Mouse (Mus musculus) heart, postnatal 0 days (tissue): ENCODE measurements around the gene Dtl. TPM values are rescaled to one million over a fixed set of nuclear protein-coding genes. Genes with fewer than 3 reads are reported as not detected.

Experiments
- ATAC-seq: fragments of 200-750 bp; cut with Nextera tagmentation; 2 replicates; pipeline ENCODE4 v1.8.0; 2017; ENCODE audit warnings: low read depth, moderate number of reproducible peaks, moderate library complexity; ENCODE audit not compliant: insufficient read depth
- DNase-seq: peaks from one replicate; pipeline ENCODE4 v3.0.0-alpha.2; 2016; ENCODE audit warnings: low spot score
- H3K27ac ChIP-seq: fragments of 300-500 bp; sonication (generic); 2 replicates; pipeline ENCODE4 v1.5.1; 2014; ENCODE audit warnings: low read depth, mild to moderate bottlenecking
- H3K27me3 ChIP-seq: fragments of 300-500 bp; sonication (generic); 2 replicates; pipeline ENCODE4 v1.6.1; 2014; ENCODE audit warnings: low read length, mixed read lengths; ENCODE audit not compliant: control insufficient read depth, insufficient read depth
- H3K36me3 ChIP-seq: fragments of 300-500 bp; sonication (generic); replicated peaks from 2 replicates; pipeline ENCODE4 v1.6.1; 2014; ENCODE audit warnings: low read length, mixed read lengths; ENCODE audit not compliant: control insufficient read depth, insufficient read depth
- H3K4me1 ChIP-seq: fragments of 300-500 bp; sonication (generic); 2 replicates; pipeline ENCODE4 v1.6.1; 2014; ENCODE audit warnings: antibody characterized with exemption; ENCODE audit not compliant: control insufficient read depth, insufficient read depth
- H3K4me2 ChIP-seq: fragments of 300-500 bp; sonication (generic); 2 replicates; pipeline ENCODE4 v1.6.1; 2014; ENCODE audit warnings: low read depth, mild to moderate bottlenecking, low read length, moderate library complexity
- H3K4me3 ChIP-seq: fragments of 300-500 bp; sonication (generic); 2 replicates; pipeline ENCODE4 v1.5.1; 2014; ENCODE audit warnings: low read depth, low read length
- H3K9ac ChIP-seq: fragments of 300-500 bp; sonication (generic); replicated peaks from 2 replicates; pipeline ENCODE4 v1.6.1; 2014; ENCODE audit warnings: low read depth, low read length, mixed read lengths
- H3K9me3 ChIP-seq: fragments of 300-500 bp; sonication (generic); replicated peaks from 2 replicates; pipeline ENCODE4 v1.6.1; 2016; ENCODE audit warnings: low read length; ENCODE audit not compliant: control insufficient read depth
- CTCF ChIP-seq: IDR thresholded peaks from 2 replicates; pipeline ENCODE4 v1.5.1; 2016; ENCODE audit warnings: antibody characterized with exemption, control low read depth, low read depth
- EP300 ChIP-seq: IDR thresholded peaks from 2 replicates; pipeline ENCODE4 v1.6.1; 2016; ENCODE audit warnings: antibody characterized with exemption, low read depth
- WGBS: fragments of 180-500 bp; shearing (Covaris S2); extraction: QIAGEN DNeasy Blood & Tissue Kit; methylation state at CpG from one replicate; pipeline ENCODE4 v1.1.7; 2014; 5-methylcytosine and 5-hydroxymethylcytosine counted together
- polyA plus RNA-seq: library from polyadenylated mRNA; unstranded; fragments of >200 nt; fragmentation: Nextera tagmentation; extraction: Ambion mirVana; gene quantifications from 2 replicates; pipeline ENCODE4 v1.2.1, GENCODE M21; 2015
- total RNA-seq: library from RNA; depleted of rRNA; stranded (reverse); fragments of >200 nt; gene quantifications from 2 replicates; pipeline ENCODE4 v1.2.3, GENCODE M21; 2014; ENCODE audit warnings: low replicate concordance

Dtl gene
- total and polyA plus RNA-seq, 2 experiments from 2014 or later: 6.2 to 7.6 TPM

DNA sequence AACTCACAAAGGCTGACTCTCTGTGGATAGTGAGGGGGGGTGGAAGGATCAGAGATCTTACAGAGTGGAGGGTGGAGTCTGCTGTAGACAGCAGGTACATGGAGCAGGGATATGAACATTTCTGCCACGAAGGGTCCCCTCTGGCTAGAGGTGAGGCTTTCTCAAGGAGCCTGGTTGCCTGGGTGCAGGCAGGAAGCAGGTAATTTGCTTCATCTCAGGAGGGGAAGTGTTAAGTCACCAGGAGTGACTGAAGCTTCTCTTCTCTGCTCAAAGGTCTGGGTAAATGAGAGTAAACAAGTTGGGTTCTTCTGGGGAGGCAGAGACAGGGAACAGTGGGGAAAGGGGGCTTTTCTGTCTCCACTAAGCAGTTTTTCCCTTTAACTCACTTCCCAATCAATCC lies 44.3 kb downstream of the Dtl start:
- Histone ChIP-seq H3K36me3 (no peaks in the 10 kb centered on the region), H3K4me2 (no peak overlapping the region), H3K4me3 (no peak overlapping the region), H3K27ac (no peak overlapping the region), H3K27me3 (no peaks in the 10 kb centered on the region), H3K9me3 (no peaks in the 10 kb centered on the region), H3K9ac (no peak overlapping the region), H3K4me1 (0 out of 2 replicates have a peak, but pooled peaks cover 4% of the 10 kb centered on the region)
- 77% methylated on average over 1 of the region's 1 CpGs for WGBS
- TF ChIP-seq EP300 (no peak), CTCF (no peak)
- DNase-seq: no peak
- no peak for ATAC-seq

DNA sequence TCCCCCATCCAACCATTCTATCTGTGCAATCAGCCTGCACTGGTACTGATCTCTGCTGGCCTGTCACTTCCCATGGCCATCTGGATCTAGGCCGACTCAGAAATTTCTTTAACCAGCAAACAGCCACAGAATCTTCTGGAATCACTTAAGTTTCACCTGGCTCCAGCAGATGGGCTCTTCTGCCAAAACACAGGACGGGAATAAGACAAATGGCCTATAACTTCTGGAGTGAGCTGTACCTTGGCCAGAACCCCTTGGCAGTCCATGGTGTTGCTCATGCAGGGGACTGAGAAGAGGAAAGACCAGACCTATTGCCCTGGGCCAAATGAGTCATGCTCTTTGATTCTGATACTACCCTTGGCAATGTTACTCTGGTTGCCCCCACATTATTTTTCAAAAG lies 45.9 kb downstream of the Dtl start:
- no peak overlapping the region for H3K4me3 ChIP-seq
- no peak overlapping the region for H3K4me2 ChIP-seq
- ATAC-seq (no peak), DNase-seq (no peak)
- H3K27ac ChIP-seq: no peak overlapping the region
- 0 out of 2 replicates have a peak, but pooled peaks cover 4% of the 10 kb centered on the region for H3K4me1 ChIP-seq
- 80% methylated on average over 2 of the region's 2 CpGs for WGBS
- H3K36me3 ChIP-seq: no peaks in the 10 kb centered on the region
- no peaks in the 10 kb centered on the region for H3K9me3 ChIP-seq
- TF ChIP-seq EP300 (no peak), CTCF (no peak)
- no peaks in the 10 kb centered on the region for H3K27me3 ChIP-seq
- no peak overlapping the region for H3K9ac ChIP-seq

GRCm38 (mm10) chr1:191527921-191528612 lies 47.3 kb downstream of the Dtl start:
- H3K27me3 ChIP-seq: no peaks in the 10 kb centered on the region
- H3K4me2 ChIP-seq: no peak overlapping the region
- H3K27ac ChIP-seq: peak overlapping the region; percentile 9; the same call in 1 of the 2 replicates
- 0 out of 2 replicates have a peak, but pooled peaks cover 4% of the 10 kb centered on the region for H3K4me1 ChIP-seq
- no peak for TF ChIP-seq EP300
- no peak for TF ChIP-seq CTCF
- no peak overlapping the region for H3K9ac ChIP-seq
- DNase-seq (no peak), ATAC-seq (0 out of 2 replicates have a peak, but pooled peaks have one; percentile 27)
- WGBS: 43% methylated on average over 4 of the region's 4 CpGs
- no peaks in the 10 kb centered on the region for H3K9me3 ChIP-seq
- H3K36me3 ChIP-seq: no peaks in the 10 kb centered on the region
- no peak overlapping the region for H3K4me3 ChIP-seq

GRCm38 (mm10) chr1:191527089-191527488 lies 48.3 kb downstream of the Dtl start:
- 49% methylated on average over 3 of the region's 3 CpGs for WGBS
- H3K4me3 ChIP-seq: no peak overlapping the region
- 0 out of 2 replicates have a peak, but pooled peaks cover 4% of the 10 kb centered on the region for H3K4me1 ChIP-seq
- H3K9ac ChIP-seq: no peak overlapping the region
- ATAC-seq (no peak), DNase-seq (no peak)
- H3K4me2 ChIP-seq: no peak overlapping the region
- H3K27me3 ChIP-seq: no peaks in the 10 kb centered on the region
- H3K36me3 ChIP-seq: no peaks in the 10 kb centered on the region
- TF ChIP-seq CTCF (no peak), EP300 (no peak)
- H3K9me3 ChIP-seq: no peaks in the 10 kb centered on the region
- no peak overlapping the region for H3K27ac ChIP-seq

GRCm38 (mm10) chr1:191521395-191521794 lies 53.9 kb downstream of the Dtl start:
- Histone ChIP-seq H3K27me3 (no peaks in the 10 kb centered on the region), H3K36me3 (no peaks in the 10 kb centered on the region), H3K4me1 (peaks cover 14% of the 10 kb centered on the region), H3K27ac (0 out of 2 replicates have a peak overlapping the region, but pooled peaks have one; percentile 7), H3K9ac (no peak overlapping the region), H3K4me3 (no peak overlapping the region), H3K4me2 (no peak overlapping the region), H3K9me3 (no peaks in the 10 kb centered on the region)
- ATAC-seq: peak; percentile 39; the same call in 1 of the 2 replicates
- TF ChIP-seq CTCF (no peak), EP300 (no peak)
- peak; percentile 30 for DNase-seq
- 52% methylated on average over 8 of the region's 8 CpGs for WGBS
